Mouse (Mus musculus): ENCODE results near the gene Shb.

- TF ChIP-seq POLR2A (IDR thresholded peaks at IDR 0.05; ENCODE audit: low read depth, low read length) (no peak), CTCF (conservative IDR thresholded peaks at IDR 0.05 in 1 of 2, IDR thresholded peaks at IDR 0.05 in 1 of 2; ENCODE audit: low read depth in 2 of 2, low read length in 2 of 2) (no peak), EP300 (IDR thresholded peaks at IDR 0.05; ENCODE audit: low read length) (no peak), RAD21 (IDR thresholded peaks at IDR 0.05; ENCODE audit: low read depth, low read length) (no peak), CHD2 (IDR thresholded peaks at IDR 0.05; ENCODE audit: low read length) (no peak), MXI1 (IDR thresholded peaks at IDR 0.05; ENCODE audit: low read depth, low read length) (no peak), MAZ (IDR thresholded peaks at IDR 0.05; ENCODE audit: low read depth, low read length) (no peak), NELFE (IDR thresholded peaks at IDR 0.05; ENCODE audit: low read depth, low read length) (no peak), MAFK (IDR thresholded peaks at IDR 0.05; ENCODE audit: insufficient replicate concordance, low read length) (no peak), TBP (conservative IDR thresholded peaks at IDR 0.05; ENCODE audit: low read depth, low read length) (no peak), ZNF384 (IDR thresholded peaks at IDR 0.05; ENCODE audit: low read depth, low read length) (no peak), ZMIZ1 (IDR thresholded peaks at IDR 0.05; ENCODE audit: low read depth, low read length) (no peak), USF1 (IDR thresholded peaks at IDR 0.05; ENCODE audit: low read depth, low read length) (no peak)
These were observed 63.8 kb downstream of the Shb start for GRCm38 (mm10) chr4:45468507-45468906.

Data from CH12.LX (cell line).